Mouse (Mus musculus) brown adipose tissue, adult 24 weeks (tissue): Measurements from ENCODE around the gene Chrna1. TPM values are rescaled to one million over a fixed set of nuclear protein-coding genes. Genes with fewer than 3 reads are reported as not detected.

ENCODE experiments used
- H3K27ac ChIP-seq: fragments of 200-500 bp; replicated peaks from 2 replicates; pipeline ENCODE4 v1.5.1; 2012; ENCODE audit warnings: low read depth, mild to moderate bottlenecking, low read length
- H3K4me1 ChIP-seq: fragments of 200-500 bp; 2 replicates; pipeline ENCODE4 v1.6.1; 2012; ENCODE audit warnings: low read length, mixed read lengths; ENCODE audit not compliant: control insufficient read depth, insufficient read depth, insufficient read length
- H3K4me3 ChIP-seq: fragments of 200-500 bp; 2 replicates; pipeline ENCODE4 v1.5.1; 2012; ENCODE audit warnings: low read depth, mild to moderate bottlenecking, low read length, moderate library complexity; ENCODE audit not compliant: insufficient read depth
- polyA plus RNA-seq: library from polyadenylated mRNA; stranded (reverse); fragments of >200 nt; gene quantifications from 2 replicates; pipeline ENCODE4 v1.2.4, GENCODE M21; 2012; ENCODE audit not compliant: missing spikeins, insufficient read depth, insufficient read length

The Chrna1 gene
- not detected in 2 replicates for polyA plus RNA-seq

DNA sequence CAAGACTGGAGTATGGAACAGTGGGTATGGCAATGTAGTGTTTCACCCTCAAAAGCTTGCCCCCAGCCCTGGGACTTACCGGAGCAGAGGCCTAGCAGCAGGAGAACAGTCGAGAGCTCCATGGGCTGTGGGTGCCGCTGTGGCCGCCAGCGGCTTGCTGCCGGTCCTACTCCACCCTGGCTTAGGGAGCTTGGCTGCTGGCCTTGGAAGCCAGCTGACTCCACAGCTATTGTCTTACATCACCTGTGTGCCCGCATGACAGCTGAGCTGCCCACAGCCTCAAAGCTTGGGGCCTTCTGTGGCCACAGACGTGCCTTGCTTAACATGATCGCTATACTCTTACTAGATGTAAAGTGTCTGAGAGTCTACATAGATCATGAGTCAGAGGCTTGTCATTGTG lies at the start of gene Chrna1:
Chrna1 (minus strand) TSS at position 173 of the 400 bp plus-strand sequence.
- Histone ChIP-seq H3K27ac (no peak within 1 kb of the TSS), H3K4me1 (no peaks in the 10 kb centered on the region), H3K4me3 (no peak within 1 kb of the TSS)

- H3K27ac ChIP-seq = no peak overlapping the region
- H3K4me1 ChIP-seq = peaks cover 4% of the 10 kb centered on the region
These were observed 38.4 kb upstream of the Chrna1 start for GRCm38 (mm10) chr2:73618486-73619052.

GRCm38 (mm10) chr2:73616434-73617057 lies 36.4 kb upstream of the Chrna1 start:
- peaks cover 4% of the 10 kb centered on the region for H3K4me1 ChIP-seq
- H3K4me3 ChIP-seq = no peak overlapping the region
- peak overlapping the region; percentile 76 for H3K27ac ChIP-seq

More at GRCm38 (mm10) chr2:73618486-73619052, 38.4 kb upstream of the Chrna1 start:
- no peak overlapping the region for H3K4me3 ChIP-seq

DNA sequence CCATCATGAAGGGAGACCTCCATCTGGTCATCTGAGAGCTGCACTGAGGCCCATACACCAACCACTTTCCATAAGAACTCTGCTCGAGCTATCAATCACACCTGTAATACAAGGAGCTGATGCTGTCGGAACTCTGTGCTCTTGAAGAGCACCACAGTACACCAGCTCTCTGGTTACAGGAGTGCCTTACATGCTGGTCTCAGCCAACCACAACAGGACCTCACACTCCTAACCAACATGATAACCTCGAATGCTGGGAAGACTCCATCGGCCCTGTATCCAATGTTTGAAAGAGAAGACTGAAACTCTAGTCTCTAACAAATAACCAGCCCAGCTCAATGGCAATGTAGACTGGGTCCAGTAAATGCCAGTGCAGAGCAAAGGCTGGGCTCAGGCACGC lies 35.3 kb upstream of the Chrna1 start:
- Histone ChIP-seq H3K4me3 (no peak overlapping the region), H3K4me1 (peaks cover 4% of the 10 kb centered on the region), H3K27ac (no peak overlapping the region)

GRCm38 (mm10) chr2:73614303-73614702 lies 34.2 kb upstream of the Chrna1 start:
- Histone ChIP-seq H3K27ac (no peak overlapping the region), H3K4me3 (no peak overlapping the region), H3K4me1 (peaks cover 4% of the 10 kb centered on the region)

DNA sequence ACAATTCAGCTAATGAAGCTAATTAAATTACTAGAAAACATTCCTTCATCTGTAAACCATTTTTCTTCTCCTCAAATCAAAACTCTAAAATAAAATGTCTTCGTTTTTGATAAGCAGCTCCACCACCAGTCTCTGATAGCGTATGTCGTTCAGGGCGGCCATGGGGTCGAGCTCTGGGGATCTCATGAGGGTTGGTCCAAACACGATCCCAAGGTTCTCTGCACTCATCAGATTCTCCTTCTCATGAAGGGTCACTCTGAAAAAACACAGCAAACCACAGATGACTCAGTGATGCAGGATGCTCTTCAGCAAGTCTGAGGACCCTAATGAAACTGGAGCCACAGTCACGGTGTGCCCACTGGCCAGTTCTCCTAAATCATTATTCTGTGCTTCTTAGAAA lies 32.8 kb upstream of the Chrna1 start:
- peaks cover 4% of the 10 kb centered on the region for H3K4me1 ChIP-seq
- no peak overlapping the region for H3K27ac ChIP-seq
- H3K4me3 ChIP-seq = no peak overlapping the region

- Histone ChIP-seq H3K4me3 (no peak overlapping the region), H3K4me1 (peaks cover 4% of the 10 kb centered on the region), H3K27ac (no peak overlapping the region)
These were observed 32.3 kb upstream of the Chrna1 start for GRCm38 (mm10) chr2:73612367-73612914.

DNA sequence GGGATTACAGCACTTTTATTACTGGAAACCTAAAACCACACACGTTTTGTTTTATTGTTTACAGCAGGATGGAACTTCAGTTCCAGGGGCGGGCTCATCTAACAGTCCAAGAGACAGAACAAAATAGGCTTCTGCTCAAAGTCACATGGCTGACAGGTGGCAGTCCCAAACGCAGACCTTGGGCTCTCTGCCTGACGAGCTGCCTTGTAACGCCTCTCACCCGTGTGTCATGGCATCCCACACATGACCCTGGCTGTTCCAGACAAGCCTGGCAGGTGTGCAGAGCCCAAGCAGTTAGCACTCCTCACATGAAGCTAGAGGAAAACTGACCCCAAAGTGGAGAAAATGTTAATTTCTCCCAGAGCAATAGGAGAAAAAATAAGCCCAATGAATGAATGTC lies 31.7 kb upstream of the Chrna1 start:
- H3K27ac ChIP-seq = no peak overlapping the region

GRCm38 (mm10) chr2:73609724-73610210 lies 29.6 kb upstream of the Chrna1 start:
- Histone ChIP-seq H3K4me1 (no peaks in the 10 kb centered on the region), H3K27ac (no peak overlapping the region), H3K4me3 (no peak overlapping the region)

More for the DNA sequence above, 31.7 kb upstream of the Chrna1 start:
- Histone ChIP-seq H3K4me1 (peaks cover under 1% of the 10 kb centered on the region), H3K4me3 (no peak overlapping the region)

GRCm38 (mm10) chr2:73609067-73609723 lies 29.1 kb upstream of the Chrna1 start:
- no peaks in the 10 kb centered on the region for H3K4me1 ChIP-seq
- H3K4me3 ChIP-seq = no peak overlapping the region
- H3K27ac ChIP-seq = no peak overlapping the region

DNA sequence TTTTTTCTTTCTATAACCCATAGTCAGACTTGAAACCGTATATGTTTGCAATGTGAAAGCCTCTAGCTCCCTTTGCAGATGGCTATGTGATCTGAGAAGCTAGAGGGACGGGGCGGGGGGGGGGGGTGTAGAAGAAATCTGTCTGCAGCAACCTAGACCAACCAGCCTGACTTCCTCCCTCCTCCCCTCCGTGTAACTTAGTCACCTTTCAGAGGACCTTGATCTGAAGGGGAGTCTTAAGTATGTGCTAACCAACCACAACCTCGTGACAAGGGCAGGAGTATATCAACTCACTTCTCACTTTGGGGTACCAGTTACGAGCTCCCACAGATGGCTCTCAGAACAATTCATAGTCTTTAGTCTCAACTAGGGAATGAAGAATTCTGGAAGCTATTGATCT lies 28.3 kb upstream of the Chrna1 start:
- Histone ChIP-seq H3K27ac (no peak overlapping the region), H3K4me3 (no peak overlapping the region), H3K4me1 (no peaks in the 10 kb centered on the region)

- no peak overlapping the region for H3K4me3 ChIP-seq
- H3K4me1 ChIP-seq = no peaks in the 10 kb centered on the region
- H3K27ac ChIP-seq = no peak overlapping the region
These were observed 27.5 kb upstream of the Chrna1 start for GRCm38 (mm10) chr2:73607609-73608008.

GRCm38 (mm10) chr2:73607146-73607545 lies 27.0 kb upstream of the Chrna1 start:
- no peak overlapping the region for H3K4me3 ChIP-seq
- H3K4me1 ChIP-seq = no peaks in the 10 kb centered on the region
- H3K27ac ChIP-seq = no peak overlapping the region

DNA sequence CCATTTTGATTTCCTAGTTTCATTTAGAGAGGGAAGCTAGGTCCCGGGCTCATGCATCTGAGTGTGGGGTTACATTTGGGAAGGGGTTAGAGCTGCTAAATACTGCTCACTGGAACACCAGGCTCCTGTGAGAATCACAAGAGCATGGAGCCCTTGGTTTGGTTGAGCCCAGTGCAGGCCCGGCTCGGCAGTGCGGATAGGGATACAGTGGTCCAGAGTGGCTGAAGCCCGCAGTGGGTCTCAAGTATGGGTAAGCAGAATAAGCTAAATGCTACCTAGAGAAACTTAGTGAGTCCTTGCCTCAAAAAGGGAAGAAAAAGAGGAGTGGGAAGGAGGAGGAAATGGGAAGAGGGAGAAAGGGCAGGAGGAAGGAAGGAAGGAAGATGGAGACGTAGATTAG lies 26.5 kb upstream of the Chrna1 start:
- Histone ChIP-seq H3K4me1 (no peaks in the 10 kb centered on the region), H3K4me3 (no peak overlapping the region), H3K27ac (no peak overlapping the region)

- no peaks in the 10 kb centered on the region; the same call in 1 of the 2 replicates for H3K4me1 ChIP-seq
- H3K27ac ChIP-seq = no peak overlapping the region
- H3K4me3 ChIP-seq = no peak overlapping the region
These were observed 24.9 kb upstream of the Chrna1 start for GRCm38 (mm10) chr2:73605077-73605476.
